Mouse (Mus musculus) heart, postnatal 4 days (tissue): ENCODE results near the gene Tgm7. TPM values are rescaled to one million over a fixed set of nuclear protein-coding genes. Genes with fewer than 3 reads are reported as not detected.
"Not testable (repeated sequence)": the region's sequence is repeated elsewhere in the genome, so short reads cannot be mapped to it uniquely, and the experiment has no call there.

ENCODE experiments used
- DNase-seq: peaks from one replicate; pipeline ENCODE4 v3.0.0; 2021
- total RNA-seq, 2 experiments: library from RNA; stranded (reverse); gene quantifications; 2 replicates each; pipeline ENCODE4 v1.2.3; 2021

Gene Tgm7
- total RNA-seq: not detected

- no peak for DNase-seq
These were observed at the start of gene Tgm7 for GRCm38 (mm10) chr2:121109695-121110094. TSS of gene Tgm7 (minus strand) at chr2:121109795.

GRCm38 (mm10) chr2:121153100-121153499, 43.5 kb upstream of the Tgm7 start:
- no peak for DNase-seq

- DNase-seq: no peak
These were observed 40.1 kb upstream of the Tgm7 start for GRCm38 (mm10) chr2:121149679-121150078.

GRCm38 (mm10) chr2:121142415-121142814, 32.8 kb upstream of the Tgm7 start:
- no peak for DNase-seq

- DNase-seq: no peak
These were observed 31.8 kb upstream of the Tgm7 start for GRCm38 (mm10) chr2:121141216-121142035.

- DNase-seq: peak; percentile 91
These were observed 30.7 kb upstream of the Tgm7 start, which contains the start of the genes Adal and Lcmt2 for GRCm38 (mm10) chr2:121140018-121140882. TSS of gene Adal (plus strand) at chr2:121140428. TSS of gene Lcmt2 (minus strand) at chr2:121140653.

- peak; percentile 74 for DNase-seq
These were observed 29.8 kb upstream of the Tgm7 start for GRCm38 (mm10) chr2:121139266-121140017.

- no peak for DNase-seq
These were observed 27.8 kb upstream of the Tgm7 start for GRCm38 (mm10) chr2:121137371-121137770.

GRCm38 (mm10) chr2:121132822-121133221, 23.2 kb upstream of the Tgm7 start:
- DNase-seq: no peak

- DNase-seq: no peak
These were observed 19.4 kb upstream of the Tgm7 start for GRCm38 (mm10) chr2:121128865-121129620.

- no peak for DNase-seq
These were observed 17.9 kb upstream of the Tgm7 start for GRCm38 (mm10) chr2:121127536-121127935.

GRCm38 (mm10) chr2:121126302-121126701, 16.7 kb upstream of the Tgm7 start:
- DNase-seq: not testable (repeated sequence)

- DNase-seq: no peak
These were observed 9.7 kb upstream of the Tgm7 start for GRCm38 (mm10) chr2:121119260-121119659.

GRCm38 (mm10) chr2:121115418-121115817, 5.8 kb upstream of the Tgm7 start:
- DNase-seq: no peak

- no peak for DNase-seq
These were observed 3.7 kb downstream of the Tgm7 start for GRCm38 (mm10) chr2:121105940-121106339.

GRCm38 (mm10) chr2:121102051-121102450, 7.5 kb downstream of the Tgm7 start:
- DNase-seq: peak; percentile 71

GRCm38 (mm10) chr2:121089751-121090150, 19.8 kb downstream of the Tgm7 start:
- DNase-seq: no peak

GRCm38 (mm10) chr2:121088507-121088906, 21.1 kb downstream of the Tgm7 start:
- DNase-seq: no peak

GRCm38 (mm10) chr2:121085480-121086185, 24.0 kb downstream of the Tgm7 start, which contains the start of gene Tgm5:
TSS of gene Tgm5 (minus strand) at chr2:121085841.
- DNase-seq: no peak

GRCm38 (mm10) chr2:121082626-121083025, 27.0 kb downstream of the Tgm7 start:
- no peak for DNase-seq

GRCm38 (mm10) chr2:121074747-121075146, 34.8 kb downstream of the Tgm7 start:
- no peak for DNase-seq
